Mouse (Mus musculus) ES-E14 (cell line): ENCODE measurements around the gene Amotl1. TPM values are rescaled to one million over a fixed set of nuclear protein-coding genes. Genes with fewer than 3 reads are reported as not detected.
"Not testable (repeated sequence)": the region's sequence is repeated elsewhere in the genome, so short reads cannot be mapped to it uniquely, and the experiment has no call there.

Source experiments
- DNase-seq: peaks from one replicate; pipeline ENCODE4 v3.0.0-alpha.2; 2013; ENCODE audit warnings: low read depth, low spot score
- H3K27ac ChIP-seq: 2 replicates; pipeline ENCODE4 v1.5.1; 2012; ENCODE audit warnings: low read depth, mild to moderate bottlenecking, low read length, moderate library complexity, mixed read lengths; ENCODE audit not compliant: poor library complexity, insufficient read depth, severe bottlenecking
- H3K36me3 ChIP-seq: 2 replicates; pipeline ENCODE4 v1.6.1; 2012; ENCODE audit warnings: mild to moderate bottlenecking, low read length, moderate library complexity, mixed read lengths; ENCODE audit not compliant: control insufficient read depth, poor library complexity, insufficient read depth, severe bottlenecking
- H3K4me1 ChIP-seq, 2 experiments: fragments of 150-350 bp in 1 of 2; sonication (generic) in 1 of 2; 2 replicates each; pipeline ENCODE4 v1.6.1; 2012; ENCODE audit warnings: low read length in 2 of 2, mild to moderate bottlenecking in 1 of 2, mixed read lengths in 1 of 2; ENCODE audit not compliant: control insufficient read depth in 2 of 2, insufficient read depth in 2 of 2, poor library complexity in 1 of 2
- H3K4me3 ChIP-seq, 2 experiments: fragments of 150-350 bp in 1 of 2; sonication (generic) in 1 of 2; 2 replicates each; pipeline ENCODE4 v1.5.1; 2012; ENCODE audit warnings: low read length in 2 of 2, low read depth in 1 of 2, mild to moderate bottlenecking in 1 of 2, mixed read lengths in 1 of 2; ENCODE audit not compliant: insufficient read depth in 1 of 2, poor library complexity in 1 of 2, severe bottlenecking in 1 of 2
- H3K9ac ChIP-seq: 2 replicates; pipeline ENCODE4 v1.6.1; 2012; ENCODE audit warnings: low read depth, mild to moderate bottlenecking, low read length, mixed read lengths; ENCODE audit not compliant: poor library complexity, insufficient read depth, severe bottlenecking
- H3K9me3 ChIP-seq: fragments of 150-350 bp; sonication (generic); 2 replicates; pipeline ENCODE4 v1.6.1; 2012; ENCODE audit warnings: low read depth, mild to moderate bottlenecking, low read length; ENCODE audit not compliant: control insufficient read depth, insufficient read depth
- CHD2 ChIP-seq: IDR thresholded peaks from 2 replicates; pipeline ENCODE4 v1.6.1; 2014; ENCODE audit warnings: mild to moderate bottlenecking, low read depth, low read length, inconsistent platforms
- HCFC1 ChIP-seq: IDR thresholded peaks from 2 replicates; pipeline ENCODE4 v1.6.1; 2012; ENCODE audit warnings: low read length, inconsistent platforms, borderline replicate concordance; ENCODE audit not compliant: insufficient read depth
- MAFK ChIP-seq: IDR thresholded peaks from 2 replicates; pipeline ENCODE4 v1.6.1; 2014; ENCODE audit warnings: mild to moderate bottlenecking, low read depth, low read length, inconsistent platforms; ENCODE audit not compliant: insufficient read depth
- ZC3H11A ChIP-seq: IDR thresholded peaks from 2 replicates; pipeline ENCODE4 v1.6.1; 2012; ENCODE audit warnings: low read depth, mild to moderate bottlenecking, inconsistent platforms, low read length, borderline replicate concordance
- ZNF384 ChIP-seq: IDR thresholded peaks from 2 replicates; pipeline ENCODE4 v1.6.1; 2012; ENCODE audit warnings: low read depth, low read length, inconsistent platforms
- in situ Hi-C, 2 experiments: fragments of 600-800 bp; cut with MboI; formaldehyde crosslinking; loops; one replicate each; pipeline ENCODE4 v1.15.1; 2025; ENCODE audit warnings: low sequenced_read_pairs in 2 of 2, inconsistent platforms in 1 of 2; ENCODE audit not compliant: unreplicated experiment in 2 of 2
- total RNA-seq: library from RNA; depleted of rRNA; stranded (reverse); fragments of 300-350 nt; gene quantifications from 2 replicates; pipeline ENCODE4 v1.2.3, GENCODE M21; 2012

The Amotl1 gene
- total RNA-seq, 1 experiment, result 24.6 TPM

DNA sequence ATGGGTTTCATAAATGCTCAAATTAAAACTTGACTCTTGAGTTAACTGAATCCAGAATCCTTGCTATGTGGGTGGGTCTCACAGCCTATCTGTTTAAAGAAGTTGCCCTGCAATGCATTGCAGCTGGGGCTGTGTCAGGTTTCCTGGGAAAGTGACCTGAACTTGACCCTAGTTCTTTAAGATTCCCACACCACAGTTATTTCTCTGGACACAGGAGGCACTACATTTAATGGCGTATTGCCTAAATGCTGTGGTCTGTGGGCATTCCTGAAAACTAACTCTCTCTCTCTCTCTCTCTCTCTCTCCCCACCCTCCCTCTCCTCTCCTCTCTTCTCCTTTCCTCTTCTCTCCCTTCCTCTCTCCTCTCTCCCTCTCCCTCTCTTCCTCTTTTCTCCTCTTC lies 59.2 kb downstream of the Amotl1 start:
- no peak for DNase-seq
- Histone ChIP-seq H3K9me3 (no peaks in the 10 kb centered on the region), H3K4me1 (peaks cover 0 to 5% of the 10 kb centered on the region in 2 experiments; a peak in 2 of 4 replicates), H3K4me3 (no peak overlapping the region), H3K9ac (no peak overlapping the region), H3K27ac (no peak overlapping the region), H3K36me3 (no peaks in the 10 kb centered on the region)
- TF ChIP-seq CHD2, result no peak
- in situ Hi-C loops, result no loop called here

GRCm38 (mm10) chr9:14578960-14579359 lies 65.9 kb downstream of the Amotl1 start:
- TF ChIP-seq MAFK (no peak), ZC3H11A (no peak), HCFC1 (no peak), ZNF384 (no peak), CHD2 (no peak)
- in situ Hi-C loops, result no loop called here
- H3K4me3 ChIP-seq, result no peak overlapping the region
- no peaks in the 10 kb centered on the region for H3K9me3 ChIP-seq
- DNase-seq, result no peak
- H3K9ac ChIP-seq, result no peak overlapping the region
- no peaks in the 10 kb centered on the region for H3K4me1 ChIP-seq
- no peak overlapping the region for H3K27ac ChIP-seq
- no peaks in the 10 kb centered on the region for H3K36me3 ChIP-seq

DNA sequence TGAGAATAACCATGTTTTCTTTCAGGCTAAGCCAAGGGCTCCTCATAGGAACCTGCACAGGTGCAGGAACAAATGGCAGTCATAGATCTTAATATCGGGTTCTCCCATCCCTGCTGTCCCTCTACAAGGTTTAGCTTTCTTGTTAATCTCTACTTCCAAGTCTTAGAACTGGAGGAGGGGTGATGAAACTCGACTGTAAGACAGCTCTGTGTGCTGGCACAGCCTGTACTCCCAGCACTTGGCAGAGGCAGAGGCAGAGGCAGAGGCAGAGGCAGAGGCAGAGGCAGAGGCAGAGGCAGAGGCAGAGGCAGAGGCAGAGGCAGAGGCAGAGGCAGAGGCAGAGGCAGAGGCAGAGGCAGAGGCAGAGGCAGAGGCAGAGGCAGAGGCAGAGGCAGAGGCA lies 68.5 kb downstream of the Amotl1 start:
- H3K9me3 ChIP-seq, DNase-seq, H3K4me1 ChIP-seq, H3K4me3 ChIP-seq, H3K36me3 ChIP-seq, H3K27ac ChIP-seq, in situ Hi-C loops, H3K9ac ChIP-seq: not testable (repeated sequence)

DNA sequence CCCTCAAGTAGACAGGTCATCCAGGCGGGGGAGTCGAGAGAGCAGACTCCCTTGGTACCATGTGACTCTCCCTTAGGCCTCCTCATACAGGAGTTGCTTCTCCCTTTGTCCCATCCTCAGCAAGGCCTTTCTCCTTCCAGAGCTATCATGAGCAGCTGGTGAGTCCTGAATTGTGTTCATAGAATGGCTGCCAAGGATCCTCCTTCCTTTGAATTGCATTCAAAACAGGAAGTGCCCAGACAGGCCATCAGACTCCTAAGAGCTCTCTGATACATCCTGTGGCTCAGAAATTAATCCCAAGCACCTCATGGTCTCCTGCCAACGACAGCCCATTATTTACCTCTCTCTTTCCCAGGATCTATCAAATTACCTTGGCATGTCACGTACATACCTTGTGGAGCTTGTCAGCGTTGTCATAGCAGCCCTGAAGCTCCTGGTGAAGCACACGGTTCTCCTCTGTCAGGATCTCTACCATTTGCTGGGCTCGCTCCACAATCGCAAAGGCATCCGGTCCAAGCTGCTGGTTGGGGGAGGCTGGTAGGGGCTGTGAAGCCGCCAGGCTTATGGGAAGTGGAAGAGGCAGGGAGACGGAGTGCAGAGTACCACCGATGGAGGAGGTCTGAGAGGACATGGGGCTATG lies 70.0 kb downstream of the Amotl1 start:
- TF ChIP-seq MAFK, result no peak
- no peak for TF ChIP-seq ZNF384
- TF ChIP-seq ZC3H11A, result no peak
- TF ChIP-seq HCFC1, result no peak
- no peak for TF ChIP-seq CHD2
- Histone ChIP-seq H3K27ac (no peak overlapping the region), H3K4me3 (no peak overlapping the region), H3K4me1 (no peaks in the 10 kb centered on the region), H3K9ac (no peak overlapping the region), H3K9me3 (no peaks in the 10 kb centered on the region), H3K36me3 (no peaks in the 10 kb centered on the region; the same call in 1 of the 2 replicates)
- in situ Hi-C loops, result no loop called here
- DNase-seq, result no peak

DNA sequence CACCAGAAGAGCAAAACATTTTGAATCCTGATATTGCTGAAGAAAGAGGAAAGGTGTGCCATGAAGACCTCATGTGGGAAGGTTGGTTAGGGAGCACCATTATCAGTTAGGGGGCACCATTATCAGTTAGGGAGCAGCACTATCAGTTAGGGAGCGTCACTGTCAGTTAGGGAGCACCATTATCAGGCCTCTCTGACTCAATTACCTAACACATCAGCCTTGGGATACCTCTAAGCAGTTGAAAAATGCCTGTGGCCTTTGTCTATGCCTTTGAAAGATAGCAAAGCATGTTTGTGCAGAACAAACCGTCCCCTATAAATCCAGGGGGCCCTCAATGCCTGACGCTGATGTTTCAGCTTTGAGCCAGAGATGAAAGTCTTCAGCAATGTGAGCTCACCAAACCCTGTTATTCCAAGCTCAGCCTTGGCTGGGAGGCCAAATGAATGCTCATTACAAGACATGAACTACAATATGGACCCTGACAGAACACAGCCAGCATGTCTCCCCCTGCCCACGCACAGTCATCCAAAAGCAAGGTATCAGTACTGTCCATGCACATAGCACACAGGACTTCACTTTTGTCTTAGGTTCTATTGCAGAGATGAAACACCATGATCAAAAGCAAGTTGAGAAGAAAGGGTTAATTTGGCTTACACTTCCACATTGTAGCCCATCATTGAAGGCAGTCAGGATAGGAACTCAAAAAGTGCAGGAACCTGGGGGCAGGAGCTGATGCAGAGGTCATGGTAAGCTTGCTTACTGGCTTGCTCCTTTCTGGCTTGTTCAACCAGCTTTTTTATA lies 75.5 kb downstream of the Amotl1 start:
- H3K9me3 ChIP-seq, result no peaks in the 10 kb centered on the region
- H3K4me3 ChIP-seq, result no peak overlapping the region
- DNase-seq, result no peak
- H3K36me3 ChIP-seq, result no peaks in the 10 kb centered on the region; the same call in 1 of the 2 replicates
- no peak overlapping the region for H3K27ac ChIP-seq
- in situ Hi-C loops, result no loop called here
- no peak for TF ChIP-seq ZNF384
- TF ChIP-seq CHD2, result no peak
- TF ChIP-seq HCFC1, result no peak
- no peak for TF ChIP-seq ZC3H11A
- TF ChIP-seq MAFK, result no peak
- no peaks in the 10 kb centered on the region for H3K4me1 ChIP-seq
- no peak overlapping the region for H3K9ac ChIP-seq
